Mouse (Mus musculus) kidney, embryonic 15.5 days (tissue): ENCODE data around the gene Gimap4. TPM values are rescaled to one million over a fixed set of nuclear protein-coding genes. Genes with fewer than 3 reads are reported as not detected.
A peak's percentile ranks its signal among the peaks of the same experiment; 100 is the strongest.

Source experiments
- ATAC-seq: fragments of 200-750 bp; cut with Nextera tagmentation; replicated peaks from 2 replicates; pipeline ENCODE4 v1.8.0; 2017; ENCODE audit warnings: moderate TSS enrichment; ENCODE audit not compliant: low FRiP score
- H3K27ac ChIP-seq: fragments of 300-500 bp; sonication (generic); 2 replicates; pipeline ENCODE4 v1.5.1; 2015; ENCODE audit warnings: mild to moderate bottlenecking, inconsistent platforms
- H3K27me3 ChIP-seq: fragments of 300-500 bp; sonication (generic); 2 replicates; pipeline ENCODE4 v1.6.1; 2015; ENCODE audit warnings: inconsistent platforms
- H3K36me3 ChIP-seq: fragments of 300-500 bp; sonication (generic); 2 replicates; pipeline ENCODE4 v1.6.1; 2015; ENCODE audit warnings: inconsistent platforms
- H3K4me1 ChIP-seq: fragments of 300-500 bp; sonication (generic); 2 replicates; pipeline ENCODE4 v1.6.1; 2015; ENCODE audit warnings: inconsistent platforms
- H3K4me2 ChIP-seq: fragments of 300-500 bp; sonication (generic); 2 replicates; pipeline ENCODE4 v1.6.1; 2015; ENCODE audit warnings: moderate library complexity, mild to moderate bottlenecking, inconsistent platforms
- H3K4me3 ChIP-seq: fragments of 300-500 bp; sonication (generic); replicated peaks from 2 replicates; pipeline ENCODE4 v1.5.1; 2015; ENCODE audit warnings: mild to moderate bottlenecking, inconsistent platforms
- H3K9ac ChIP-seq: fragments of 300-500 bp; sonication (generic); 2 replicates; pipeline ENCODE4 v1.6.1; 2015; ENCODE audit warnings: mild to moderate bottlenecking, inconsistent platforms
- H3K9me3 ChIP-seq: fragments of 300-500 bp; sonication (generic); replicated peaks from 2 replicates; pipeline ENCODE4 v1.6.1; 2016; ENCODE audit warnings: inconsistent platforms
- WGBS: fragments of 180-500 bp; shearing (Covaris S2); methylation state at CpG from one replicate; pipeline ENCODE4 v1.1.7; 2015; ENCODE audit warnings: mixed read lengths; 5-methylcytosine and 5-hydroxymethylcytosine counted together
- polyA plus RNA-seq: library from polyadenylated mRNA; unstranded; fragments of >200 nt; fragmentation: Nextera tagmentation; extraction: Ambion mirVana; gene quantifications from 2 replicates; pipeline ENCODE4 v1.2.1, GENCODE M21; 2015

Gene Gimap4
- polyA plus RNA-seq, 1 experiment from 2014 or later = 69.5 TPM

GRCm38 (mm10) chr6:48718455-48718854, 34.1 kb downstream of the Gimap4 start, which contains the start of the genes Gm28053 and Gimap7:
Gene Gm28053, plus strand, starts transcription at chr6:48718607.
Gene Gimap7, plus strand, starts transcription at chr6:48718621.
- Histone ChIP-seq H3K4me3 (no peak within 1 kb of the TSS), H3K4me1 (no peaks in the 10 kb centered on the region)
- 66% methylated on average over 2 of the region's 2 CpGs for WGBS

GRCm38 (mm10) chr6:48720326-48720725, 36.0 kb downstream of the Gimap4 start:
- Histone ChIP-seq H3K9me3 (no peaks in the 10 kb centered on the region), H3K4me3 (no peak overlapping the region), H3K36me3 (no peaks in the 10 kb centered on the region), H3K4me2 (no peak overlapping the region), H3K27me3 (no peaks in the 10 kb centered on the region), H3K27ac (no peak overlapping the region), H3K4me1 (0 out of 2 replicates have a peak, but pooled peaks cover 2% of the 10 kb centered on the region), H3K9ac (no peak overlapping the region)
- WGBS = 82% methylated on average over 4 of the region's 4 CpGs
- ATAC-seq = no peak

More at GRCm38 (mm10) chr6:48718455-48718854, 34.1 kb downstream of the Gimap4 start, which contains the start of the genes Gm28053 and Gimap7:
- no peak for ATAC-seq
- Histone ChIP-seq H3K9me3 (no peaks in the 10 kb centered on the region), H3K27me3 (no peaks in the 10 kb centered on the region), H3K27ac (no peak within 1 kb of the TSS), H3K9ac (no peak within 1 kb of the TSS), H3K4me2 (no peak within 1 kb of the TSS), H3K36me3 (no peaks in the 10 kb centered on the region)

GRCm38 (mm10) chr6:48723468-48723867, 39.1 kb downstream of the Gimap4 start:
- H3K4me1 ChIP-seq = peaks cover 7% of the 10 kb centered on the region; the same call in 1 of the 2 replicates
- ATAC-seq = no peak
- no peaks in the 10 kb centered on the region for H3K36me3 ChIP-seq
- no peak overlapping the region for H3K4me3 ChIP-seq
- H3K9me3 ChIP-seq = no peaks in the 10 kb centered on the region
- no peak overlapping the region for H3K9ac ChIP-seq
- H3K4me2 ChIP-seq = no peak overlapping the region
- 79% methylated on average over 8 of the region's 8 CpGs for WGBS
- H3K27me3 ChIP-seq = no peaks in the 10 kb centered on the region
- no peak overlapping the region for H3K27ac ChIP-seq

- Histone ChIP-seq H3K9me3 (no peaks in the 10 kb centered on the region), H3K4me3 (no peak overlapping the region), H3K9ac (no peak overlapping the region), H3K36me3 (no peaks in the 10 kb centered on the region), H3K4me1 (peaks cover 7% of the 10 kb centered on the region; the same call in 1 of the 2 replicates), H3K4me2 (no peak overlapping the region), H3K27ac (peak overlapping the region; percentile 51; the same call in 1 of the 2 replicates), H3K27me3 (no peaks in the 10 kb centered on the region)
- 0% methylated on average over 1 of the region's 1 CpGs for WGBS
- peak; percentile 79 for ATAC-seq
Measured at GRCm38 (mm10) chr6:48725476-48725875, 41.1 kb downstream of the Gimap4 start.

GRCm38 (mm10) chr6:48727761-48728160, 43.4 kb downstream of the Gimap4 start:
- Histone ChIP-seq H3K27me3 (no peaks in the 10 kb centered on the region), H3K9ac (no peak overlapping the region)
- no peak for ATAC-seq

GRCm38 (mm10) chr6:48732864-48733304, 48.5 kb downstream of the Gimap4 start:
- no peaks in the 10 kb centered on the region for H3K9me3 ChIP-seq
- no peak overlapping the region for H3K4me2 ChIP-seq
- H3K4me1 ChIP-seq = no peaks in the 10 kb centered on the region
- H3K36me3 ChIP-seq = no peaks in the 10 kb centered on the region
- no peak overlapping the region for H3K9ac ChIP-seq
- 44% methylated on average over 8 of the region's 8 CpGs for WGBS
- ATAC-seq = no peak
- no peaks in the 10 kb centered on the region for H3K27me3 ChIP-seq
- H3K27ac ChIP-seq = no peak overlapping the region
- no peak overlapping the region for H3K4me3 ChIP-seq

More at GRCm38 (mm10) chr6:48727761-48728160, 43.4 kb downstream of the Gimap4 start:
- H3K9me3 ChIP-seq = no peaks in the 10 kb centered on the region
- no peak overlapping the region for H3K27ac ChIP-seq
- WGBS = 83% methylated on average over 5 of the region's 5 CpGs
- H3K4me3 ChIP-seq = no peak overlapping the region
- peaks cover 7% of the 10 kb centered on the region; the same call in 1 of the 2 replicates for H3K4me1 ChIP-seq
- no peaks in the 10 kb centered on the region for H3K36me3 ChIP-seq
- H3K4me2 ChIP-seq = no peak overlapping the region

GRCm38 (mm10) chr6:48733660-48734059, 49.3 kb downstream of the Gimap4 start:
- H3K27ac ChIP-seq = no peak overlapping the region
- H3K27me3 ChIP-seq = no peaks in the 10 kb centered on the region
- no peaks in the 10 kb centered on the region for H3K4me1 ChIP-seq
- no peak overlapping the region for H3K9ac ChIP-seq
- no peaks in the 10 kb centered on the region for H3K36me3 ChIP-seq
- no peaks in the 10 kb centered on the region for H3K9me3 ChIP-seq
- no peak for ATAC-seq
- H3K4me2 ChIP-seq = no peak overlapping the region
- 87% methylated on average over 1 of the region's 1 CpGs for WGBS
- H3K4me3 ChIP-seq = no peak overlapping the region

GRCm38 (mm10) chr6:48737053-48737452, 52.7 kb downstream of the Gimap4 start:
- no peak overlapping the region for H3K4me3 ChIP-seq
- ATAC-seq = no peak
- peaks cover 13% of the 10 kb centered on the region for H3K4me1 ChIP-seq
- no peaks in the 10 kb centered on the region for H3K36me3 ChIP-seq
- H3K4me2 ChIP-seq = no peak overlapping the region
- no peak overlapping the region for H3K9ac ChIP-seq
- 82% methylated on average over 2 of the region's 2 CpGs for WGBS
- H3K9me3 ChIP-seq = no peaks in the 10 kb centered on the region
- peaks cover 12% of the 10 kb centered on the region for H3K27me3 ChIP-seq
- H3K27ac ChIP-seq = no peak overlapping the region

- Histone ChIP-seq H3K27ac (no peak overlapping the region), H3K27me3 (peaks cover 19% of the 10 kb centered on the region), H3K9me3 (no peaks in the 10 kb centered on the region), H3K4me1 (peaks cover 19% of the 10 kb centered on the region), H3K4me3 (no peak overlapping the region), H3K9ac (no peak overlapping the region), H3K4me2 (no peak overlapping the region), H3K36me3 (no peaks in the 10 kb centered on the region)
- WGBS = 89% methylated on average over 5 of the region's 5 CpGs
- ATAC-seq = no peak
Measured at GRCm38 (mm10) chr6:48737688-48738087, 53.3 kb downstream of the Gimap4 start.

GRCm38 (mm10) chr6:48738961-48739779, 54.8 kb downstream of the Gimap4 start, which contains the start of gene Gimap1:
Gene Gimap1, plus strand, starts transcription at chr6:48739054.
- no peak within 1 kb of the TSS for H3K9ac ChIP-seq
- peak within 1 kb of the TSS; percentile 69; the same call in 1 of the 2 replicates for H3K27ac ChIP-seq
- 73% methylated on average over 15 of the region's 15 CpGs for WGBS
- H3K27me3 ChIP-seq = peaks cover 28% of the 10 kb centered on the region
- no peaks in the 10 kb centered on the region for H3K36me3 ChIP-seq
- peak within 1 kb of the TSS; percentile 35 for H3K4me3 ChIP-seq
- H3K9me3 ChIP-seq = no peaks in the 10 kb centered on the region
- peak within 1 kb of the TSS; percentile 86 for H3K4me2 ChIP-seq
- H3K4me1 ChIP-seq = peaks cover 24% of the 10 kb centered on the region
- ATAC-seq = no peak

- no peaks in the 10 kb centered on the region for H3K36me3 ChIP-seq
- peaks cover 24% of the 10 kb centered on the region for H3K4me1 ChIP-seq
- 0 out of 2 replicates have a peak overlapping the region, but pooled peaks have one; percentile 69 for H3K27ac ChIP-seq
- 82% methylated on average over 3 of the region's 3 CpGs for WGBS
- H3K9me3 ChIP-seq = no peaks in the 10 kb centered on the region
- no peak for ATAC-seq
- H3K4me3 ChIP-seq = peak overlapping the region; percentile 1; the same call in 1 of the 2 replicates
- H3K9ac ChIP-seq = no peak overlapping the region
- peaks cover 32% of the 10 kb centered on the region for H3K27me3 ChIP-seq
- H3K4me2 ChIP-seq = peak overlapping the region; percentile 86
Measured at GRCm38 (mm10) chr6:48739780-48740055, 55.4 kb downstream of the Gimap4 start.

- Histone ChIP-seq H3K9ac (no peak overlapping the region), H3K36me3 (no peaks in the 10 kb centered on the region), H3K27ac (peak overlapping the region; percentile 69), H3K4me3 (peak overlapping the region; percentile 1; the same call in 1 of the 2 replicates), H3K4me1 (peaks cover 24% of the 10 kb centered on the region), H3K4me2 (peak overlapping the region; percentile 86), H3K9me3 (no peaks in the 10 kb centered on the region), H3K27me3 (peaks cover 35% of the 10 kb centered on the region)
- no peak for ATAC-seq
- WGBS = 66% methylated on average over 3 of the region's 3 CpGs
Measured at GRCm38 (mm10) chr6:48740501-48741169, 56.3 kb downstream of the Gimap4 start.
